Mouse (Mus musculus): ENCODE measurements around the gene Abhd17c. TPM values are rescaled to one million over a fixed set of nuclear protein-coding genes. Genes with fewer than 3 reads are reported as not detected.
"Not testable (repeated sequence)": the region's sequence is repeated elsewhere in the genome, so short reads cannot be mapped to it uniquely, and the experiment has no call there.

The Abhd17c gene
- total RNA-seq, 1 experiment from 2014 or later = 31.0 TPM

- DNase-seq = no peak
Observed at GRCm38 (mm10) chr7:84152374-84152773, 681 bp upstream of the Abhd17c start.

DNA sequence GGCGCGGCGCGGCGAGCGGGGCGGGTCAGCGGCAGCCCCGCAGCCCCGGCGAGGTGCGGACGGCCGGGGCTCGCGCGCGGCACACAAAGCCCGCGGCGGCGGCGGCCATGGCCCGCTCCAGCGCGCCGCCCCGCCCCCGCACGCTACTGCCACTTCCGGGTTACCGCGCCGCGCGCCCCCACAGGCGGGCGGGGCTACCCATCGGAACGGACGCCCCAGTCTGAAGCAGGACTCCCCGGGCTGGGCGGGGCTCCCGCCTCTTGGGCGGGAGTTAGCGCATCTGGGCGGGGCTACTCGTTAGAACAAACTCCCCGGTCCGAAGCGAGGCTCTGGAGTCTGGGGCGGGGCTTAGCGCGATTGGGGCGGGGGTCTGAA is 254 bp upstream of the Abhd17c start:
- peak; percentile 95 for DNase-seq

GRCm38 (mm10) chr7:84150361-84151000 is 1.2 kb downstream of the Abhd17c start:
- no peak for DNase-seq

- no peak for DNase-seq
Observed at GRCm38 (mm10) chr7:84149821-84150220, 1.9 kb downstream of the Abhd17c start.

DNA sequence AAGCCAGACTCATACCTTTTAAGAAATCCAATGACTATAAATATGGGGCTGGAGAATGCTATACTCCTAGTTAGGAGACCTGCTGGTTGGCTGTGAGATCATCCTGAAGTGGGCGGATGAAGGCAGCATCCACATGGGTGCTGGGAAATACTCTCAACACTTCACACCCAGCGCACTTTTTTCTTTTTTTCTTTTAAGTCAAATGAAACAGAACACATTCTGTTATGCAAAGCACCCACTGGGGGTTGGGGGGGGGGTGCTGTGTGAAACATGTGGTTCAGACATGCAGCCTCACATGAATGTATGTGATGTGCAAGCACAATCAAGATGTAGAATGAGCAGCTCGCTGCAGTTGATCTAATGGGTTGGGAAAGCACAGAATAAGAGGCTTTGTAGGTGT is 2.8 kb downstream of the Abhd17c start:
- no peak for DNase-seq

GRCm38 (mm10) chr7:84147746-84148145 is 3.9 kb downstream of the Abhd17c start:
- no peak for DNase-seq

DNA sequence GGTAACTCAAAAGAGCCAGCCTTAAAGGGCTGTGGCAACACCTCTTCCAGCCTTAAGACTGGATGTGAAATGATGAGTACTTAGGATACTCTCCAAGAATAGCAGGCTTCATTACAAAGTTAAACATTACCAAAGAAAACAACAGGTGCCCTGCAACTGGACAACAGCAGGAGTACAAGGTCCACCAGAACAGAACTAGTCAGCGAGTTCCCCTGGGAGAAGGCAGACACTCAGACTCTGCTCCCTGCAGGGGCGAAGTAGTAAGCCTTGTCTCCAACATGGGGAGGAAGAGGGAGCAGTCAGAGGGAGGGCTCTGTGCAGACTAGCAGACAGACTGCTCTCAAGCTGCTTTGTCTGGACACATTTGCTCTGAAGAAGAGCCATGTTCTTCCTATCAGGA is 6.1 kb downstream of the Abhd17c start:
- no peak for DNase-seq

GRCm38 (mm10) chr7:84142736-84143473 is 8.8 kb downstream of the Abhd17c start:
- DNase-seq = no peak

- DNase-seq = no peak
Observed at GRCm38 (mm10) chr7:84142196-84142595, 9.5 kb downstream of the Abhd17c start.

DNA sequence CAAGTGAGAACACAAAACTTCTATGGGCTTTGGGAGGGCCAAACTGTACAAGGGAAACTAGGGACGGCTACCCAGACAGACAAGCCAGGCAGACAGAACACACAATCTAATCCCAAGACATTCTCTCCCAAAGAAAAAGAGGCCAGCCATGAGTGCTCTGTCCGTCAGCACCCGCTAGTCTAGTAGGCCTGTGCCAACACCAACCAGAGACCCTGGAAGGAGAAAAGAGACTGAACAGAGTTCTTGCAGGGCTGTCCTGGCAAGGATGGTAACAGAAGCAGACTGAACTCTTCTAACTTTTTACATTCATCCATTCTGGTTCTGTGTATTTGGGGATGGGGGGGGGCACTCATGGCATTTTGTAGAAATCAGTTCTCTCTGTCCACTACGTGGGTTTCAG is 12.1 kb downstream of the Abhd17c start:
- DNase-seq = no peak

DNA sequence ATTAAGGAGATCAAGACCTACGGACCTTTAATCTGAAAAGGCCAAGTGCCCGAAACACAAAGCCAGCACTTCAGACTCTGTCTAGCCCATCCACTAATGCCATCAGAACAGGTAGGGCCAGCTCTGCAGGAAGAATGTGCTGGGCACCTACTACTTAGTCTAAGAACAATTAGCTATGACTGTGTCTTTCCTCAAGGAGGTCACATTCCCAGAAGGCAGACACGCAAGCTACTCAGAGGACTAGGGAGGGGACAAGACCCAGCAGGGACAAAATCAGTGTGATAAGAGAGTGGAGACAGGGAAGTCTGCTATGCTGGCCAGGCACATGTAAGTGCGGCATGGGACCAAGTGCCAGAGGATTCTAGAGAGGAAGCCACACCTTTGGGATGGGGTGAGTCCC is 13.0 kb downstream of the Abhd17c start:
- DNase-seq = no peak

DNA sequence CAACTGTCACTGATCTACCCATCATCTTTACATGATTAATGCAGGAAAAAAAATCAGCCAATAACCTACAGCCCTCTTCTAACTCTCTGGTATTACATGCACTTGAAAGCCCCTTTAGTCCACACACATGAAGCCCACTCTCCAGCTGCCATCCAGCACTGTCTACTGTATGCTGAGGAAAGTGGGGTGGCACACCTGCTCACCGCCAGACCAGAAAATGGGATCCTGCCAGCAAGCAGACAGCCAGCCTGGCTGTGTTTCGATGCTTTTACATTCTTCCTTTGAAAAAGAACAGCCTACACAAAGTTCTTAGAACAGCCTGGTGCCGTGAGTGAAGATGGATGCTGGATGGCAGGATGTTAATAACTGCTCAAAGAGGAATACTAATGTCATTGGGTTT is 13.9 kb downstream of the Abhd17c start:
- DNase-seq = no peak

DNA sequence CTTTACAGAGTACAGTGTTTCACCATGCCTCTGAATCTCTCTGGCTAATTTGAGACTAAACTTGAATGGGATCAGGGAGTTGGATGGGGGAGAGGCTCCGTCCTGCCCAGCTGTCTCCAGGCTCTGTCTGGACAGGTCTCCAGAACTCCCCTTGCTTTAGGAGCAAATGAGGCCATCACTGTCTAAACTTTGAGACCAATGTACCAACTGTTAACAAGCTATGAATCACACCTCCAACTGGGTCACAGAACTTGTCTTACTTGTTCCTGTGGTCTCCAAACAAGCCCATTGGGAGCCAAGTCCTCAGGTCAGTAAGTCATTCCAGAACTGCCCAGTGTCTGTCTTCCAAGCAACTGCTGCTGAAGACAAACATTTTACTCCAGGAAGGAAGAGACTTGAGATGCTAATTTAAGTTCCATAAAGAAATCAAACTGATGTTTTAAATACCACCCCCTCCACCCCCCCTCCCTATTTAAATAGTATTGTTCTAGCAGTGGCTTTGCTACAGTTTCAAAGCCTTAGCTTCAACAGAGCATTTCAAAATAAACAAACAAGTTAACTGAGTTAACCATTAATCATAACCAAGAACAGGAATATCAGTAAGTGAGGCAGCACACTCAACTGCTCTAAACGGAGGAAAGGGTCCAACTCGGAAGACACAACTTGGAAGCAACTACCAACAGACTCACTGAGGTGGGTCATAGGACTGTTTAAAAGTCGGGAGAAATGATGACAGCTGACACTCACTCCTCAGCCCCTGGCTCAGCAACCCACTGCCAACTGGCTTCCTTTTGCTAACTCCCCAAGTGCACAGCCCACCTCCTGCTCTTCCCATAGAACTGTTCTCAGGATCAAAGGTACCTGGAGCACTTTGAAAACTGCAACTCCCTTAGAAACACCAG is 15.6 kb downstream of the Abhd17c start:
- no peak for DNase-seq

GRCm38 (mm10) chr7:84132704-84133103 is 19.0 kb downstream of the Abhd17c start:
- DNase-seq = peak; percentile 55

- no peak for DNase-seq
Observed at GRCm38 (mm10) chr7:84131736-84132135, 20.0 kb downstream of the Abhd17c start.

DNA sequence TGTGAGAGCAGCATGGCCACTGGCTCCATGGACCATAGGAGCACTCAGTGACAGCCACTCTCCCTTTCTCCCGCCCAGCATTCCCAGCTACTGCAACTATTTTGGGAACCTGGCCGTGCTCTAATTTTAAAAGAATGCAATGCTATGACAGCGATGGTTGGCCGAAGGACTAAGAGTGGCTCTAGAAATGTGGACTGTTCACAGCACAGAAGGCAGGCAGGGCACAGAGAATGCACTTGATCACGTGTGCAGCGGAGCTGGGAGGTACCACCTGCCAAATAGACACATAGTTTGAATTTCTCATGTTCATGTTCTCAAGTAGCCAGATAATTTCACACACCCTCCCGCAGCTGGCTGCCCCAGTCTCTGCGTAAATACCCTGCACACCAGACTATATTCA is 23.0 kb downstream of the Abhd17c start:
- DNase-seq = no peak

DNA sequence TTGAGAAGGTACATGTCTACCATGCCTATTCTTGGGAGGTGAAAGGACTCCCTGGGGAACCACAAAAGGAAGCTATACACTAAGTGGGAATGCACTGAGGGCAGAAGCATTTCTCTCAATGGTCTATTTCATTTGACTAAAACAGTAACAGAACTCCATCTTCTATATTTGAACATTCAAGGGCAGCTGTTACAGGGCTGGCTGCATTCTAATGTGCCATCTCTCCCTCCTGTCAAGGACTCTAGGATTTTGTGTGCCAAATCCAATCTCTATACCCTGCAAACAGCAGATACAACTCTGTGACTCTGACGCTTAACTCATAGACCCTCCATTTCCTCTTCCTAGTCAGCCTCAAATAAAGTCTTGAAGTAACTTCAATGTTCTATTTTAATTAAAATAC is 26.0 kb downstream of the Abhd17c start:
- DNase-seq = no peak

GRCm38 (mm10) chr7:84123651-84124050 is 28.0 kb downstream of the Abhd17c start:
- DNase-seq = not testable (repeated sequence)

GRCm38 (mm10) chr7:84121778-84122177 is 29.9 kb downstream of the Abhd17c start:
- DNase-seq = no peak

DNA sequence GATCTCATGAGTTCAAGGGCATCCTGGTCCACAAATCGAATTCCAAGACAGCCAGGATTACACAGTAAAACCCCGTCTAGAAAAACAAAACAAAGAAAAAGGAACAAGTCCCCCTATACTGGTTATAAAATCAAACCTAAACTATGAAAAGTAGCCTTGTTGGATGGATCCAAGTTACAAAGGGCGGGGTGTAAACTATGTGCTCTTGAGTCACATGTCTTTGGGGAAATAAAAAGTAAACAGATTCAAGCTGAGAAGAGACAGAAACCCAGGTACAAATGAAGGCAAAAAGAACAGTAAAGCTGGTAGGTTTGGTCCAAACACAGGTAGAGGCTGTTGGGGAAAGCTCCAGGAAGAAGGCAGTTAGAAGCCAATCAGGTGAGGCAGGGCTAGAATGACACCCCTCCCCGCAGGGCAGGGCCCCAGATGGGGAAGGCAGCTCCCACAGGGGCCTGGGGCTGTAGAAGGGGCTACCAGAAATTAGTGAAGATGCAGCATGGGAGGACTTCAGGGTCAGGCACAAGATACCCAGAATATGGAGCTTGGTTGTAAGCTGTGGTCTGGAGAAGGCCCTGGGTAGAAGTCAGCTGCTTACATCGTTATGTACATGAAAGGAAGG is 31.4 kb downstream of the Abhd17c start:
- no peak for DNase-seq

- DNase-seq = no peak
Observed at GRCm38 (mm10) chr7:84119216-84120105, 32.2 kb downstream of the Abhd17c start.

Measured in adrenal gland, postnatal 25 days (tissue).